Mouse (Mus musculus): ENCODE measurements at regions not wholly inside any gene's neighbourhood (a gene's known extent, or its start where the extent isn't known, plus 50 kb on each side); places are given as distances from the start of the nearest gene placed in this dataset.

GRCm38 (mm10) chr1:80854289-80854701, 96.0 kb upstream of the Dock10 start:
- Histone ChIP-seq H3K9me3 (replicated peaks; ENCODE audit: insufficient read depth, low read length) (no peaks in the 10 kb centered on the region), H3K27ac (ENCODE audit: control insufficient read depth, low read depth, low read length) (no peak overlapping the region), H3K79me2 (ENCODE audit: control insufficient read depth, insufficient read depth, low read length, poor library complexity) (no peaks in the 10 kb centered on the region), H3K9ac (ENCODE audit: control insufficient read depth, low read depth, low read length, poor library complexity, severe bottlenecking) (no peak overlapping the region), H3K4me1 (ENCODE audit: control insufficient read depth in 1 of 2, insufficient read depth in 2 of 2, low read length in 2 of 2) (no peaks in the 10 kb centered on the region), H3K36me3 (ENCODE audit: control insufficient read depth in 1 of 2, insufficient read depth in 2 of 2, low read length in 2 of 2) (no peaks in the 10 kb centered on the region), H3K4me3 (ENCODE audit: control insufficient read depth in 1 of 2, insufficient read depth in 1 of 2, low read depth in 2 of 2, low read length in 2 of 2) (no peak overlapping the region), H3K27me3 (ENCODE audit: control insufficient read depth in 1 of 2, insufficient read depth in 2 of 2, low read length in 2 of 2) (no peaks in the 10 kb centered on the region)
- no peak for DNase-seq (ENCODE audit: low read depth, low spot score)
- TF ChIP-seq CHD1 (IDR thresholded peaks at IDR 0.05; ENCODE audit: low read depth, low read length), result no peak
- TF ChIP-seq NELFE (IDR thresholded peaks at IDR 0.05; ENCODE audit: low read depth, low read length), result no peak
- no peak for TF ChIP-seq JUND (IDR thresholded peaks at IDR 0.05; ENCODE audit: low read depth, low read length)
- no peak for TF ChIP-seq POLR2A (IDR thresholded peaks at IDR 0.05; ENCODE audit: control insufficient read depth in 1 of 2, insufficient read depth in 1 of 2, low read depth in 1 of 2, low read length in 2 of 2, poor library complexity in 1 of 2)
- TF ChIP-seq GATA1 (IDR thresholded peaks at IDR 0.05; ENCODE audit: low read depth, low read length), result no peak
- TF ChIP-seq ZMIZ1 (IDR thresholded peaks at IDR 0.05; ENCODE audit: low read depth, low read length), result no peak

GRCm38 (mm10) chr1:80852761-80853160, 94.4 kb upstream of the Dock10 start:
- TF ChIP-seq SMC3 (IDR thresholded peaks at IDR 0.05; ENCODE audit: low read depth, low read length), result no peak
- TF ChIP-seq JUND (IDR thresholded peaks at IDR 0.05; ENCODE audit: low read depth, low read length), result no peak
- no peak for TF ChIP-seq POLR2A (IDR thresholded peaks at IDR 0.05; ENCODE audit: control insufficient read depth in 1 of 2, insufficient read depth in 1 of 2, low read depth in 1 of 2, low read length in 2 of 2, poor library complexity in 1 of 2)
- TF ChIP-seq GATA1 (IDR thresholded peaks at IDR 0.05; ENCODE audit: low read depth, low read length), result no peak
- no peak for TF ChIP-seq RAD21 (IDR thresholded peaks at IDR 0.05; ENCODE audit: low read depth, low read length)
- TF ChIP-seq USF2 (IDR thresholded peaks at IDR 0.05; ENCODE audit: borderline replicate concordance in 1 of 2, insufficient read depth in 1 of 2, low read depth in 1 of 2, low read length in 2 of 2), result no peak
- TF ChIP-seq HCFC1 (IDR thresholded peaks at IDR 0.05; ENCODE audit: low read depth, low read length), result no peak
- no peak for TF ChIP-seq TBP (IDR thresholded peaks at IDR 0.05; ENCODE audit: low read depth, low read length)
- TF ChIP-seq MAZ (IDR thresholded peaks at IDR 0.05; ENCODE audit: low read depth, low read length), result no peak
- TF ChIP-seq CHD1 (IDR thresholded peaks at IDR 0.05; ENCODE audit: low read depth, low read length), result no peak
- H3K4me1 ChIP-seq (ENCODE audit: control insufficient read depth in 1 of 2, insufficient read depth in 2 of 2, low read length in 2 of 2), result no peaks in the 10 kb centered on the region
- H3K27me3 ChIP-seq (ENCODE audit: control insufficient read depth in 1 of 2, insufficient read depth in 2 of 2, low read length in 2 of 2), result no peaks in the 10 kb centered on the region
- H3K79me2 ChIP-seq (ENCODE audit: control insufficient read depth, insufficient read depth, low read length, poor library complexity), result no peaks in the 10 kb centered on the region
- no peaks in the 10 kb centered on the region for H3K36me3 ChIP-seq (ENCODE audit: control insufficient read depth in 1 of 2, insufficient read depth in 2 of 2, low read length in 2 of 2)
- DNase-seq (ENCODE audit: low read depth, low spot score), result no peak
- H3K9me3 ChIP-seq (replicated peaks; ENCODE audit: insufficient read depth, low read length), result no peaks in the 10 kb centered on the region
- no peak overlapping the region for H3K4me3 ChIP-seq (ENCODE audit: control insufficient read depth in 1 of 2, insufficient read depth in 1 of 2, low read depth in 2 of 2, low read length in 2 of 2)
- no peak overlapping the region for H3K9ac ChIP-seq (ENCODE audit: control insufficient read depth, low read depth, low read length, poor library complexity, severe bottlenecking)
- H3K27ac ChIP-seq (ENCODE audit: control insufficient read depth, low read depth, low read length), result no peak overlapping the region

GRCm38 (mm10) chr1:80830196-80830794, 72.0 kb upstream of the Dock10 start:
- DNase-seq (ENCODE audit: low read depth, low spot score), result peak; percentile 3
- H3K79me2 ChIP-seq (ENCODE audit: control insufficient read depth, insufficient read depth, low read length, poor library complexity), result no peaks in the 10 kb centered on the region
- no peak overlapping the region for H3K27ac ChIP-seq (ENCODE audit: control insufficient read depth, low read depth, low read length)
- H3K4me3 ChIP-seq (ENCODE audit: control insufficient read depth in 1 of 2, insufficient read depth in 1 of 2, low read depth in 2 of 2, low read length in 2 of 2), result no peak overlapping the region
- TF ChIP-seq SMC3 (IDR thresholded peaks at IDR 0.05; ENCODE audit: low read depth, low read length) (peak; percentile 36; the same call in 1 of the 2 replicates), RAD21 (IDR thresholded peaks at IDR 0.05; ENCODE audit: low read depth, low read length) (peak; percentile 46), RCOR1 (IDR thresholded peaks at IDR 0.05; ENCODE audit: low read depth, low read length) (no peak), CTCF (IDR thresholded peaks at IDR 0.05 in 2 of 3, conservative IDR thresholded peaks at IDR 0.05 in 1 of 3; ENCODE audit: control insufficient read depth in 1 of 3, insufficient read depth in 1 of 3, low read depth in 2 of 3, low read length in 3 of 3, poor library complexity in 1 of 3, severe bottlenecking in 1 of 3) (peak in 1 of 3 experiments; percentile 42; a peak in 2 of 6 replicates)
- no peaks in the 10 kb centered on the region for H3K27me3 ChIP-seq (ENCODE audit: control insufficient read depth in 1 of 2, insufficient read depth in 2 of 2, low read length in 2 of 2)
- H3K36me3 ChIP-seq (ENCODE audit: control insufficient read depth in 1 of 2, insufficient read depth in 2 of 2, low read length in 2 of 2), result no peaks in the 10 kb centered on the region
- H3K4me1 ChIP-seq (ENCODE audit: control insufficient read depth in 1 of 2, insufficient read depth in 2 of 2, low read length in 2 of 2), result no peaks in the 10 kb centered on the region
- H3K9me3 ChIP-seq (replicated peaks; ENCODE audit: insufficient read depth, low read length), result no peaks in the 10 kb centered on the region
- no peak overlapping the region for H3K9ac ChIP-seq (ENCODE audit: control insufficient read depth, low read depth, low read length, poor library complexity, severe bottlenecking)

Measured in MEL (cell line).